Mouse (Mus musculus) lung, postnatal 0 days (tissue): ENCODE measurements around the gene Lmna.

Experiments
- CTCF ChIP-seq: IDR thresholded peaks from 2 replicates; pipeline ENCODE4 v1.5.1; 2016; ENCODE audit warnings: antibody characterized with exemption, mild to moderate bottlenecking
- EP300 ChIP-seq: IDR thresholded peaks from 2 replicates; pipeline ENCODE4 v1.6.1; 2016; ENCODE audit warnings: antibody characterized with exemption, mild to moderate bottlenecking, control low read depth

DNA sequence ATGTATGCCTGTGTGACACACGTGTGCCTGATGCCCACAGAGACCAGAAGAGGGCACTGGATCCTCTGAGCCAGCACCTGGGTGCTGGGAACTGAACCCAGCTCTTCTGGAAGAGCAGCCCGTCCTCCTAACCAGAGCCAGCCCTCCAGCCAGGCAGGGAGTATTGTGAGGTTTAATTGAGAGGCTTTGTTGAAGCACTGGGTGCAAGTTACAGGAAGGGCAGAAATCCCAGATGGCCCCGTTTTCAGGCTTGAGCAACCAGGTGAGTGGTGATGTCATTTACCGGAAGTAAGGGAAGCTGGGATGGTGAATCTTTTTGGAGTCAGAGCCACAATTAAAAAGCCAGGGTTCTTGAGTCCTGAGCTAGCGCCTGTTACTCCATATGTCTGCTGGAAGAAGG lies 15.3 kb upstream of the Lmna start:
- no peak for TF ChIP-seq EP300
- no peak for TF ChIP-seq CTCF
